Mouse (Mus musculus) limb, embryonic 10.5 days (tissue): ENCODE results near the gene Ucp1. TPM values are rescaled to one million over a fixed set of nuclear protein-coding genes. Genes with fewer than 3 reads are reported as not detected.

ENCODE experiments used
- DNase-seq: peaks from one replicate; pipeline ENCODE4 v3.0.0-alpha.2; 2017; ENCODE audit warnings: low spot score
- H3K27ac ChIP-seq: fragments of 300-500 bp; sonication (generic); 2 replicates; pipeline ENCODE4 v1.5.1; 2016; ENCODE audit warnings: mild to moderate bottlenecking
- H3K27me3 ChIP-seq: fragments of 300-500 bp; sonication (generic); 2 replicates; pipeline ENCODE4 v1.6.1; 2016; ENCODE audit warnings: low read depth, mild to moderate bottlenecking; ENCODE audit not compliant: poor library complexity, severe bottlenecking
- H3K36me3 ChIP-seq: fragments of 300-500 bp; sonication (generic); 2 replicates; pipeline ENCODE4 v1.6.1; 2016; ENCODE audit warnings: mild to moderate bottlenecking, moderate library complexity
- H3K4me1 ChIP-seq: fragments of 300-500 bp; sonication (generic); 2 replicates; pipeline ENCODE4 v1.6.1; 2016
- H3K4me3 ChIP-seq: fragments of 300-500 bp; sonication (generic); 2 replicates; pipeline ENCODE4 v1.5.1; 2016; ENCODE audit warnings: mild to moderate bottlenecking, moderate library complexity
- H3K9me3 ChIP-seq: fragments of 300-500 bp; sonication (generic); replicated peaks from 2 replicates; pipeline ENCODE4 v1.6.1; 2016; ENCODE audit warnings: mild to moderate bottlenecking
- WGBS: fragments of 180-500 bp; shearing (Covaris S2); methylation state at CpG from one replicate; pipeline ENCODE4 v1.1.7; 2016; 5-methylcytosine and 5-hydroxymethylcytosine counted together
- polyA plus RNA-seq: library from polyadenylated mRNA; unstranded; fragments of >200 nt; fragmentation: Nextera tagmentation; extraction: Ambion mirVana; gene quantifications from 2 replicates; pipeline ENCODE4 v1.2.1, GENCODE M21; 2016

The Ucp1 gene
- polyA plus RNA-seq: not detected in 2 replicates

DNA sequence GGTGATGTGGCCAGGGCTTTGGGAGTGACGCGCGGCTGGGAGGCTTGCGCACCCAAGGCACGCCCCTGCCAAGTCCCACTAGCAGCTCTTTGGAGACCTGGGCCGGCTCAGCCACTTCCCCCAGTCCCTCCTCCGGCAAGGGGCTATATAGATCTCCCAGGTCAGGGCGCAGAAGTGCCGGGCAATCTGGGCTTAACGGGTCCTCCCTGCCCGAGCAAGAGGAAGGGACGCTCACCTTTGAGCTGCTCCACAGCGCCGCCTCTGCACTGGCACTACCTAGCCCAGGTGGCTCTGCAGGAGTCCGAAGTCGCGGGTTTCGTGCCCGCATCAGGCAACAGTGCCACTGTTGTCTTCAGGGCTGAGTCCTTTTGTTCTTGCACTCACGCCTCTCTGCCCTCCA is at the start of gene Ucp1:
Gene Ucp1 (plus strand): TSS at position 177 of the 400 bp plus-strand sequence.
- H3K4me3 ChIP-seq: peak within 1 kb of the TSS; percentile 43
- no peaks in the 10 kb centered on the region for H3K36me3 ChIP-seq
- peaks cover 45% of the 10 kb centered on the region for H3K27me3 ChIP-seq
- WGBS: 5% methylated on average over 20 of the region's 20 CpGs
- H3K27ac ChIP-seq: no peak within 1 kb of the TSS
- H3K9me3 ChIP-seq: no peaks in the 10 kb centered on the region
- DNase-seq: peak; percentile 41
- H3K4me1 ChIP-seq: peaks cover 13% of the 10 kb centered on the region

DNA sequence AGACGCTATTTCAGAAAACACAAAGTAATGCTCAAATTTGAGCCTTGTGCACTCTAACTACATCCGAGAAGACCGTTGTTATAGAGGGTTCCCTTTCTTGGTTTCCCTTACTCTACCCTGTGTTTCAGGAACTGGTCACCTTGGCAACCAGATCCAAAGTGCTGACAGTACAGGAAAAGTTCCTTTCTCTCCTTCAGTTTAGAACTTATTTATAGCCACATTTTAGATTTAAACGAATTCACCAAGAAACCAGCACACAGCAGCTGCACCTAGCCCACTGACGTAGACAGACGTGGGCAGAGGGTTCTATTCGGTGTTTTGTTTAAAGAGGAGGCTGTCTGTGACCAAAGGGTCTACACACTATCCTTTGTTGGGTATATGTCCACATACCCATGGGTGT is 46.0 kb upstream of the Ucp1 start:
- no peak for DNase-seq
- Histone ChIP-seq H3K4me3 (no peak overlapping the region), H3K4me1 (no peaks in the 10 kb centered on the region), H3K27ac (no peak overlapping the region), H3K36me3 (peaks cover 6% of the 10 kb centered on the region), H3K27me3 (no peaks in the 10 kb centered on the region), H3K9me3 (no peaks in the 10 kb centered on the region)
- 90% methylated on average over 7 of the region's 7 CpGs for WGBS

DNA sequence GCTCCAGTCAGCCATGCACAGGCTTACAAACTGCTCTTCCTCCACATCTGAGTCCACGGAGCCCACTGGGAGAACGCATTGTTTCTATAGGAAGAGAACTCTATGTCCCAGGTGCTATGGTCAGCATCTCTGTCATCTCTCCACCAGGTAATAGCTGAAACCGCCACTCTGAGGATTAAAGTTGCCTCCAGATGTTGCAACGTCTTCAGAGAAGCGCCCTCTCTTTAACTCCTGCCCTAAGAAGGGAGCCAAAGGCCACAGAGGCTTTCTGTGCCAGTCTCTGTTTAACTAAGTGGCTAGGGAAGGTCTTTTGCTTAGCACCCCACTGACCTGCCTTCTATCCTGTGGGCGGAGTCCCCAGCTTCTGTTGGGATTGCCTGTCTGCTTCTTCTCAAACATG is 39.3 kb upstream of the Ucp1 start:
- Histone ChIP-seq H3K9me3 (no peaks in the 10 kb centered on the region), H3K36me3 (peaks cover 7% of the 10 kb centered on the region), H3K27ac (no peak overlapping the region), H3K4me1 (no peaks in the 10 kb centered on the region), H3K27me3 (no peaks in the 10 kb centered on the region), H3K4me3 (no peak overlapping the region)
- no peak for DNase-seq
- WGBS: 93% methylated on average over 6 of the region's 6 CpGs

DNA sequence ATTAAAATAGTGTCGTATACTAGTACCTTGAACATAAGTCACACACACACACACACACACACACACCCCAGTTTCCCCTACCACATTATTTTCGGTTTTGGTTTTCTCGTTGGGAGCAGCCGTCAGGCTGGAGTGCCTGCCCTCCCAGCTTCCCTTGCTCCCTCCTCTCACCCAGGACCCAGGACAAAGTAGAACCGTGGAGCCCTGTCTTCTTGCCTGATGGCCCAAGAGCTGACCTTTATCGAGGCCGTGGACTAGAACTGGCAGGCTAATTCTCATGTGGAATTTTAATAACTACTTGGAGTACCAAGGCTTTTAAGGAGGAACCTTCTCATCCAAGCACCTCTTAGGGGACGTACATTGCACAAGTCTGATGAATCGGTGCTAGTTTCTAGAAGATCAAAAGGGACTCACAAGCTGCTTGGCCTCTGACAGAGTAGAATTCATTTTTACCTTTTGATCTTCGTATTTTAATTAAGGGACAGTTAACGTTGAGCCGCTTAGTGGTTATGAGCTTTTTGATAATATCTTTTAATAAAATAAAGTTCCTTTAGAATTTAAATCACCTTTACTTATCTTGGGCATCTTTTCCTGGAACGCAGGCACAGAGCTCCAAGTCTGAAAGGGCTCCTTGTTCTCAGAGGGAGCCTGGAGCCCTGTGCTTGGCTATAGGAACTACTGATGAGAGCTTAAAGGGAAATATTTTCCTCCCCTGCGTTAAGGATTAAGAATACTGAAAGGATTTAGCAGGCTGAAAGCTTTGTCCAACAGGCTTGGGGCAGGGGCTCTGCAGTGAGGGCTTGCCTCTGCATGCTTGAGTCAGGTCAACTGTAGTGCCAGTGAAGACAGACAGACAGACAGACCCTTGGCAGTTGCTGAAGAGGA is 38.5 kb upstream of the Ucp1 start:
- 76% methylated on average over 14 of the region's 14 CpGs for WGBS
- no peak for DNase-seq
- Histone ChIP-seq H3K9me3 (no peaks in the 10 kb centered on the region), H3K36me3 (peaks cover 8% of the 10 kb centered on the region), H3K27me3 (no peaks in the 10 kb centered on the region), H3K4me3 (no peak overlapping the region), H3K27ac (no peak overlapping the region), H3K4me1 (no peaks in the 10 kb centered on the region)

DNA sequence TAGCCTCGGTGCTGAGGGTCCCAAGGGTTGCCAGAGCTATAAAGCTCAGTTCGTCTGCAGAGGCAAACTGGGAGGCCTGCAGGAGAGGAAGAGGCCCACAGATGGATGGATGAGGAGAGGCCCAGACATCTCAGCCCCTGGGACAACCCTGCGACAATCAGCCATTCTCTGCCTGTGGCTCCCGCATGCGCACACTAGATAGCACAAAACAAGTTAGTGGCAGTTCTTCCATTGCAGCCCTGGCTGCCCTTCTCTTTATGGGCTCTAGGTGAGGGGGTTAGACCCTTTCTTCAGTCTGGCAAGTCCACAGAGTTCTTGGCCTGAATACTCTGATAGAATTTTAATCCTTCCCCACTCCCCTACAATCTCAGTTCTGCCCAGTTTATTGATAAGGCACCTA is 37.4 kb upstream of the Ucp1 start:
- Histone ChIP-seq H3K4me1 (no peaks in the 10 kb centered on the region), H3K4me3 (no peak overlapping the region), H3K9me3 (no peaks in the 10 kb centered on the region), H3K27me3 (no peaks in the 10 kb centered on the region), H3K36me3 (peaks cover 8% of the 10 kb centered on the region), H3K27ac (no peak overlapping the region)
- DNase-seq: no peak
- WGBS: 88% methylated on average over 5 of the region's 5 CpGs

DNA sequence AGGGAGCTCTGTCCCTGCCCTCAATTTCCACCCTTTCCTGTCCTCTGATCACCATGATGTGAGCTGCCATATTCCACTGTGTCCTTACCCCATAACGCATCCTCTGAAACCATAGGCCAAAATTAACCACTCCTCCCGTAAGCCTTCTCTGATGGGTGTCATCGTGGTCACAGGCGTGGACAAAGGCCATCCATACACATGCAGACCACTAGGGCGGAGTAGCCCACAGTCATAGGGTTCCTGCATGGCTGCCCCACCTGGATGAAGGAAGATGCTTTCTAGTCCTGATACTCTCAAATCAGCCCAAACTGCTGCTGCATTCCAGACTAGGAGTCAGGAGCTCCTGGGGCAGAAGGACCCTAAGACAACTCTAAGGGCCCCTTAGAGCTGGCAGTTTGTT is 32.5 kb upstream of the Ucp1 start:
- H3K4me1 ChIP-seq: no peaks in the 10 kb centered on the region
- no peaks in the 10 kb centered on the region for H3K27me3 ChIP-seq
- H3K27ac ChIP-seq: no peak overlapping the region
- H3K4me3 ChIP-seq: no peak overlapping the region
- H3K36me3 ChIP-seq: peaks cover 13% of the 10 kb centered on the region
- WGBS: 91% methylated on average over 5 of the region's 5 CpGs
- DNase-seq: no peak
- H3K9me3 ChIP-seq: no peaks in the 10 kb centered on the region

DNA sequence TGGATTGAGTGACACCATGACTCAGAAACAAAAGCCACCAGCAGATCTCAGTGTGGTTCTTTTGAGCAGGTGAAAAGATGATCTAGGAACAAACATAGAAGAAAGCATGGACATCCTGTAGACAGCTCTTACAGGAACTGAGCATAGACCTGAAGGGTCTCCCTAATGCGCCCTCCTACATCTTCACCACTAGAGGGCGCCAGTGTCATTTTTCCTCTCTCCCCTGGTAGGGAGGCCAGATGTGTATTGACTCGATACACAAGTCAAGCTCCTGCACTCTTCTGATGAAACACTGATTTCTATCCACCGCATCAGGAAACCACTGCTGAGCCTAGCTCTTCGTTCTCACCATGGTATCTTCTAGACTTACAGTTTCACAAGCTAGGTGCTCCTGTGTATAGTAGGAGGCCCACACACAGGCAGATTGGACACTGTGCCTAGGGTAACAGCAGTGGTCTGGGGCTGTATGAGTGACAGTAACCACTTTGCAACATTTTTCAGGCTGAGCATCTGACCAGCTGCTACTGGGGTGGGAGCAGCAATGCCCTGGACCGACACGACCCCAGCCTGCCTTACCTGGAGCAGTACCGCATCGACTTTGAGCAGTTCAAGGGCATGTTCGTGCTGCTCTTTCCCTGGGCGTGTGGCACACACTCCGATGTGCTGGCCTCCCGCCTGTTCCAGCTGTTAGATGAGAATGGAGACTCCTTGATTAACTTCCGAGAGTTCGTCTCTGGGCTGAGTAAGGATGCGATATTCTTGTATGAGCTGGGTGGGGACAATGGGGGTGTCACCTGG is 29.5 kb upstream of the Ucp1 start:
- H3K4me1 ChIP-seq: no peaks in the 10 kb centered on the region
- peak; percentile 82 for DNase-seq
- no peaks in the 10 kb centered on the region for H3K9me3 ChIP-seq
- H3K4me3 ChIP-seq: no peak overlapping the region
- no peaks in the 10 kb centered on the region for H3K27me3 ChIP-seq
- H3K27ac ChIP-seq: no peak overlapping the region
- H3K36me3 ChIP-seq: peaks cover 11% of the 10 kb centered on the region
- 73% methylated on average over 16 of the region's 16 CpGs for WGBS

DNA sequence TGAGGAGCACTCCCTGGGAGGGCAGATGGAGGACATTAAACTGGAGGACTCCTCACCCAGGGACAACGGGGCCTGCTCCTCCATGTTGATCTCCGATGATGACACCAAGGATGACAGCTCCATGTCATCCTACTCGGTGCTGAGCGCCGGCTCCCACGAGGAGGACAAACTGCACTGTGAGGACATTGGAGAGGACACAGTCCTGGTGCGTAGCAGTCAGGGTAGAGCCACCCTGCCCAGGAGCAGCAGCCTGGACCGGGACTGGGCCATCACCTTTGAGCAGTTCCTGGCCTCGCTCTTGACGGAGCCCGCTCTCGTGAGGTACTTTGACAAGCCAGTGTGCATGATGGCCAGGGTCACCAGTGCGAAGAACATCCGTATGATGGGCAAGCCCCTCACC is 19.0 kb upstream of the Ucp1 start:
- no peak overlapping the region for H3K4me3 ChIP-seq
- peaks cover 16% of the 10 kb centered on the region for H3K36me3 ChIP-seq
- no peak for DNase-seq
- peaks cover 7% of the 10 kb centered on the region for H3K4me1 ChIP-seq
- no peak overlapping the region for H3K27ac ChIP-seq
- H3K9me3 ChIP-seq: no peaks in the 10 kb centered on the region
- no peaks in the 10 kb centered on the region for H3K27me3 ChIP-seq
- 94% methylated on average over 14 of the region's 14 CpGs for WGBS

DNA sequence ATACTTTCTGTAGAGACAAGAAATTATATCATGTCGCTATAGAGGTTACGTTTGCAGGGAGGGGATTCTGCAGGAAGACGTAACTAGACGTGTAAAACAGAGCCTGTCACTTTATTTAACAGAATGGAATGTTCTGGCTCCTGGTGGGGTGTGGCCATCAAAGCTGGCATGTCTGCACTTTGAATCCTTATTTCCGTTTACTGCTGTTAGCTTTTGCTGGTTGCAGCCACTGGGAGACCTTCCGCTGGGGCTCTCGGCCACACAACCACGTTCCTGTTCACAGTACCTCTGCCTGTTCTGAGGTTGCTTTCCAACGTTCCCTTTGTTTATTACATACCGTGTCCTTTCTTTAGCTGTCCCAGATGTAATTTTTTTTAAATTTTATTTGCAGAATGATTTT is 17.7 kb upstream of the Ucp1 start:
- Histone ChIP-seq H3K4me3 (no peak overlapping the region), H3K27ac (no peak overlapping the region), H3K36me3 (peaks cover 7% of the 10 kb centered on the region; the same call in 1 of the 2 replicates), H3K4me1 (peaks cover 7% of the 10 kb centered on the region), H3K27me3 (no peaks in the 10 kb centered on the region), H3K9me3 (no peaks in the 10 kb centered on the region)
- DNase-seq: no peak
- 89% methylated on average over 10 of the region's 10 CpGs for WGBS

GRCm38 (mm10) chr8:83274470-83274869 is 15.7 kb upstream of the Ucp1 start:
- DNase-seq: no peak
- Histone ChIP-seq H3K9me3 (no peaks in the 10 kb centered on the region), H3K4me3 (no peak overlapping the region), H3K4me1 (peaks cover 7% of the 10 kb centered on the region), H3K27me3 (no peaks in the 10 kb centered on the region), H3K36me3 (peaks cover 7% of the 10 kb centered on the region; the same call in 1 of the 2 replicates), H3K27ac (peak overlapping the region; percentile 30; the same call in 1 of the 2 replicates)
- 60% methylated on average over 11 of the region's 11 CpGs for WGBS

- H3K4me3 ChIP-seq: no peak overlapping the region
- no peaks in the 10 kb centered on the region for H3K9me3 ChIP-seq
- no peaks in the 10 kb centered on the region for H3K36me3 ChIP-seq
- 90% methylated on average over 6 of the region's 6 CpGs for WGBS
- H3K27me3 ChIP-seq: no peaks in the 10 kb centered on the region
- DNase-seq: no peak
- peaks cover 7% of the 10 kb centered on the region for H3K4me1 ChIP-seq
- H3K27ac ChIP-seq: no peak overlapping the region
These were observed 11.7 kb upstream of the Ucp1 start for GRCm38 (mm10) chr8:83278431-83278830.

GRCm38 (mm10) chr8:83285391-83285790 is 4.8 kb upstream of the Ucp1 start:
- H3K4me3 ChIP-seq: no peak overlapping the region
- peaks cover 7% of the 10 kb centered on the region for H3K4me1 ChIP-seq
- no peak overlapping the region for H3K27ac ChIP-seq
- 89% methylated on average over 8 of the region's 8 CpGs for WGBS
- DNase-seq: no peak
- peaks cover 23% of the 10 kb centered on the region for H3K27me3 ChIP-seq
- no peaks in the 10 kb centered on the region for H3K9me3 ChIP-seq
- no peaks in the 10 kb centered on the region for H3K36me3 ChIP-seq

GRCm38 (mm10) chr8:83297375-83297774 is 7.2 kb downstream of the Ucp1 start:
- Histone ChIP-seq H3K27me3 (peaks cover 2% of the 10 kb centered on the region; the same call in 1 of the 2 replicates), H3K9me3 (no peaks in the 10 kb centered on the region), H3K36me3 (no peaks in the 10 kb centered on the region), H3K4me1 (peaks cover 4% of the 10 kb centered on the region; the same call in 1 of the 2 replicates), H3K4me3 (no peak overlapping the region), H3K27ac (no peak overlapping the region)
- DNase-seq: no peak
- 81% methylated on average over 4 of the region's 4 CpGs for WGBS
